Mouse (Mus musculus) testis, adult 2 months (tissue): ENCODE results near the gene Gm17019.
"Not testable (repeated sequence)": the region's sequence is repeated elsewhere in the genome, so short reads cannot be mapped to it uniquely, and the experiment has no call there.

Experiments used
- CTCF ChIP-seq: fragments of 200-500 bp; IDR thresholded peaks from 2 replicates; pipeline ENCODE4 v1.5.1; 2012; ENCODE audit warnings: low read depth, mild to moderate bottlenecking, inconsistent platforms, low read length, moderate library complexity; ENCODE audit not compliant: control insufficient read depth, insufficient read depth, insufficient replicate concordance
- POLR2A ChIP-seq: fragments of 200-500 bp; IDR thresholded peaks from 2 replicates; pipeline ENCODE4 v1.6.1; 2012; ENCODE audit warnings: low read depth, mild to moderate bottlenecking, inconsistent platforms, low read length, moderate library complexity; ENCODE audit not compliant: control insufficient read depth

DNA sequence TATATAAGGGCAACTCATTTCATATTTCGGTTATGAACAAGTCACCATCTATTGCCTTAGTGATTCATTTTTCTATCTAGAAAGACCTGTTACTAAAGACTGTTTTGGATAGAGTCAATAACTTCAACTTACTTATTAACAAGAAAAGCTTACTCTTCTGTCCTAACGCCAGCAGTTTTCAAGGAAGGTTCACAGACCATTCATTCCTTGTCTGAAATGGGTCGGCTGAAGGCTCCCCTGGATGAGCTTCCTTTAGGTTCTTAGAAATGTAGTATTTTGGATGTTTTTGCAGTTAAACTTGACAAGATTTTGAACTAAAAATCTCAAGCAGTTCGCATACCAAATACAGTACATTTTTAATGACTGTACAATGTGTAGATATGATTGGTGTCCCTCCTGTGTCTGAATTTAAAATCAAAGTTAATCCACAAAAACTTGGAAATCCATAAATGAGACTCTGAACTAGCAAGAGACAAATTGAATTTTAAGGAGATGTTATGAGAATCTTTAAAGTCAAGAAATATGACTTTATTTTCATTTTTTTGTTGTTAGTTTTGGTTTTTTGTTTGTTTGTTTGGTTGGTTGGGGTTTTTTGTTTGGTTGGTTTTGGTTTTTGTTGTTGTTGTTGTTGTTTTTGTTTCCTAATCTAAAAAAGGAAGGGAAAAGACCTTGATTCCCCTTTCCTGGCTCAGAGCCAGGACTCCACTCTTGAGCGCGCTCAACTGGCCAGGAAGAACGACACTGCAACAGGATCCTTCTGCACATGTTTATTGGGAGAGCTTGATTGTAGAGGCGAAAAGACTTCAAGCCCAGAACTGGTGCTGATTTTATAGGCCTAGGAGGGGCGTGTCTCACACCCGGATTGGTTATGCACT lies 21.6 kb upstream of the Gm17019 start:
- not testable (repeated sequence) for TF ChIP-seq POLR2A, CTCF
